Mouse (Mus musculus) liver, postnatal 0 days (tissue): ENCODE data around the gene Hspd1. TPM values are rescaled to one million over a fixed set of nuclear protein-coding genes. Genes with fewer than 3 reads are reported as not detected.
A peak's percentile ranks its signal among the peaks of the same experiment; 100 is the strongest.

Experiments
- ATAC-seq: fragments of 200-750 bp; cut with Nextera tagmentation; 2 replicates; pipeline ENCODE4 v1.8.0; 2017; ENCODE audit warnings: mild to moderate bottlenecking, moderate library complexity
- DNase-seq: peaks from one replicate; pipeline ENCODE4 v3.0.0-alpha.2; 2016
- H3K27ac ChIP-seq: fragments of 300-500 bp; sonication (generic); 2 replicates; pipeline ENCODE4 v1.5.1; 2014; ENCODE audit warnings: antibody characterized with exemption, moderate library complexity, mild to moderate bottlenecking, low read depth
- H3K27me3 ChIP-seq: fragments of 300-500 bp; sonication (generic); 2 replicates; pipeline ENCODE4 v1.6.1; 2014; ENCODE audit warnings: low read length, control low read depth, mixed read lengths; ENCODE audit not compliant: insufficient read depth
- H3K36me3 ChIP-seq: fragments of 300-500 bp; sonication (generic); replicated peaks from 2 replicates; pipeline ENCODE4 v1.6.1; 2014; ENCODE audit warnings: mild to moderate bottlenecking, control low read depth, low read length, moderate library complexity, mixed read lengths; ENCODE audit not compliant: insufficient read depth
- H3K4me1 ChIP-seq: fragments of 300-500 bp; sonication (generic); 2 replicates; pipeline ENCODE4 v1.6.1; 2014; ENCODE audit warnings: antibody characterized with exemption, mild to moderate bottlenecking, control low read depth; ENCODE audit not compliant: insufficient read depth
- H3K4me2 ChIP-seq: fragments of 300-500 bp; sonication (generic); 2 replicates; pipeline ENCODE4 v1.6.1; 2014; ENCODE audit warnings: low read depth, mild to moderate bottlenecking, low read length, moderate library complexity, mixed read lengths
- H3K4me3 ChIP-seq: fragments of 300-500 bp; sonication (generic); 2 replicates; pipeline ENCODE4 v1.5.1; 2014; ENCODE audit warnings: low read depth, low read length
- H3K9ac ChIP-seq: fragments of 300-500 bp; sonication (generic); replicated peaks from 2 replicates; pipeline ENCODE4 v1.6.1; 2014; ENCODE audit warnings: mild to moderate bottlenecking, moderate library complexity
- H3K9me3 ChIP-seq: fragments of 300-500 bp; sonication (generic); 2 replicates; pipeline ENCODE4 v1.6.1; 2016; ENCODE audit warnings: mild to moderate bottlenecking, control low read depth, low read length, mixed read lengths
- CTCF ChIP-seq: sonication (generic); IDR thresholded peaks from 2 replicates; pipeline ENCODE4 v1.5.1; 2016; ENCODE audit warnings: antibody characterized with exemption, low read depth
- EP300 ChIP-seq: IDR thresholded peaks from 2 replicates; pipeline ENCODE4 v1.6.1; 2016; ENCODE audit warnings: antibody characterized with exemption, low read depth, mild to moderate bottlenecking
- WGBS: fragments of 180-500 bp; shearing (Covaris S2); extraction: QIAGEN DNeasy Blood & Tissue Kit; methylation state at CpG from one replicate; pipeline ENCODE4 v1.1.7; 2014; ENCODE audit not compliant: insufficient replicate concordance; 5-methylcytosine and 5-hydroxymethylcytosine counted together
- polyA plus RNA-seq: library from polyadenylated mRNA; unstranded; fragments of >200 nt; fragmentation: Nextera tagmentation; extraction: Ambion mirVana; gene quantifications from 2 replicates; pipeline ENCODE4 v1.2.1, GENCODE M21; 2015

The Hspd1 gene
- polyA plus RNA-seq, 1 experiment from 2014 or later: 295 TPM

DNA sequence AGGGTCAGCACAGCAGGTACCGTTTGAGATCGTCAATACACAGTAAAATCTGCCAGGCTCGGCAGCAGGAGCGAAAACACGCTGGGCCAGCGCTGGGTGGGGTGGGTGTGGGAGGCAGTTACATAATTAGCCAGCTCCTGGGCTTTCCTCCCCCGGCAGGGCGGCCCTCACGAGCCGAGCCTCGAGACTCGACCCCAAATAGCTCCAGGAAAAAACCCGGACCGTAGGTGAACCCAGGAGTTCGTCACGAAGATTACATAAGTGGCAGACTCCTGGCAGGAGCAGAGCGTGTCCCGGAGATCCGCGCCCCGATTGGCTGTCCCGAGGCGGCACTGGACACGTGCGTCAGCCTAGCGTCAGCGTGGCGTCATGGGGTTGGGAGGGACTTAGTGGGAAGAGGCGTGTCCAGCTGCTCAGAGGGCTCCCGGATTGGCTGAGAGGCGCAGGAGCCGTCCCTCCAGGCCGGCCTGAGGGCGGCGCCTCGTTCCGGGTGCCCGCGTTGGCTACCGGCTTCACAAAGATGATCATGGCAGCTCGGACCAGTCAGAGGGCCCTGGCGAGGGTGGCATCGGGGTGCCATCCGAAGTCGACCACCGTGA, 35.6 kb downstream of the Hspd1 start, which contains the start of gene Coq10b:
Gene Coq10b, plus strand, starts transcription at position 416 of the 599 bp plus-strand sequence.
- no peaks in the 10 kb centered on the region for H3K9me3 ChIP-seq
- H3K4me1 ChIP-seq: peaks cover 19% of the 10 kb centered on the region
- peak within 1 kb of the TSS; percentile 97 for H3K27ac ChIP-seq
- DNase-seq (peak; percentile 99), ATAC-seq (peak; percentile 97)
- H3K4me2 ChIP-seq: peak within 1 kb of the TSS; percentile 84
- peak within 1 kb of the TSS; percentile 66 for H3K4me3 ChIP-seq
- peak within 1 kb of the TSS; percentile 75 for H3K9ac ChIP-seq
- no peaks in the 10 kb centered on the region for H3K27me3 ChIP-seq
- WGBS: under 1% methylated on average over 46 of the region's 46 CpGs
- TF ChIP-seq EP300 (peak; percentile 64; the same call in 1 of the 2 replicates), CTCF (peak; percentile 39)
- 0 out of 2 replicates have a peak, but pooled peaks cover 5% of the 10 kb centered on the region for H3K36me3 ChIP-seq

DNA sequence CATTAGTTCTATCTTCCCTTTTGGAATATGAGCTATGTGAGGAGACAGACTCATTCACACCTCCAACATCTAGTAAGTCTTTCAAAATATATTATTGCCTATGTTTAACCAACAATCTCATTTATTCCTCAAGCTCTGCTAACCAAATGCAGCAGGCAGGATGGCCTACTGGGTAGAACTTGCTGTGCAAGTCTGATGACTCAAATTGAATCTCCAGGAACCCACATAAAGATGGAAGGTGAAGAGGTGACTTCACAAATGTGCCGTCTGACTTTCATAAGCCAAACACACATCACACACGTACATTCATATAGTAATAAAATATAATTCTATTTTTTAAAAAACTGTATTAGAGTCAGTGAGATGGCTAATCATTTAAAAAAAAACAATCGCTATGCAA, 36.4 kb downstream of the Hspd1 start:
- Histone ChIP-seq H3K9me3 (no peaks in the 10 kb centered on the region), H3K9ac (no peak overlapping the region), H3K36me3 (0 out of 2 replicates have a peak, but pooled peaks cover 5% of the 10 kb centered on the region), H3K4me1 (peaks cover 19% of the 10 kb centered on the region), H3K4me3 (peak overlapping the region; percentile 66; the same call in 1 of the 2 replicates), H3K4me2 (peak overlapping the region; percentile 84), H3K27me3 (no peaks in the 10 kb centered on the region), H3K27ac (peak overlapping the region; percentile 97)
- DNase-seq (no peak), ATAC-seq (no peak)
- 80% methylated on average over 3 of the region's 3 CpGs for WGBS
- TF ChIP-seq EP300 (no peak), CTCF (no peak)

DNA sequence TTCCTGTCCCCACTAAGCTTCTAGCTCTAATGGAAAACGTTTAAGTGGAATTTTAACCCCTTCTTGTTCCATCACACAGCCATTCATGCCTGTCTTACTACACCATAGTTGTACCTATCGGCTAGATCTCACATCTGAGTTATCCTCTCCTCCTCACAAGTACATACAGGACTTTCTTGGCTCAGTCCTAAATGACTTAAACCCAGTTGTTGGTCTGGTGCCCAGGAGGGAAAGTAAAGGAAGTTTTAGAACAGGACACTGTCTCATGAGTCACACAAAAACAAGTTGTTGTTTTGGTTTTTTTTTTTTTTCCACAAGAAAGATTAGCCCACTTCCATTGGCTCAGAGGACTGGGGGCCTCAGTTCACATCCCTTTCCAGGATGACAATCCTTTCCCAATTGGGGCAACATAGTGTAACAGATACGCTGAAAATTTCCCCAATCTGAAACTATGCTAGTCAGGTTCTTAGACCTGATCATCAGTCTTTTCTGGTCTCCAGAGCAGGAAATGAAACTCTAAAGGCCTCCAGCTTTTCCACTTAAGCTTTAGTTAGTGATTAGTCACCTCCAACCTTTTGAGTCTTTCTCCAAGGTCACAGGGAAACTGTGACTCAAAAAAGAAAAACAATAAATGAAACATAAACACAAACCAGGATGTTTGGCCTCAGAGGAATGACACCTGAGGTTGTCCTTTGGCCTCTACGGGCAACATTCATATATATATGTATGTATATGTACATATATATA, 39.0 kb downstream of the Hspd1 start:
- WGBS: 66% methylated on average over 4 of the region's 4 CpGs
- no peak overlapping the region for H3K27ac ChIP-seq
- H3K4me3 ChIP-seq: no peak overlapping the region
- no peaks in the 10 kb centered on the region for H3K36me3 ChIP-seq
- no peak overlapping the region for H3K4me2 ChIP-seq
- DNase-seq (no peak), ATAC-seq (no peak)
- no peaks in the 10 kb centered on the region for H3K27me3 ChIP-seq
- H3K9ac ChIP-seq: no peak overlapping the region
- H3K4me1 ChIP-seq: peaks cover 14% of the 10 kb centered on the region
- no peak for TF ChIP-seq CTCF
- TF ChIP-seq EP300: no peak
- H3K9me3 ChIP-seq: no peaks in the 10 kb centered on the region

DNA sequence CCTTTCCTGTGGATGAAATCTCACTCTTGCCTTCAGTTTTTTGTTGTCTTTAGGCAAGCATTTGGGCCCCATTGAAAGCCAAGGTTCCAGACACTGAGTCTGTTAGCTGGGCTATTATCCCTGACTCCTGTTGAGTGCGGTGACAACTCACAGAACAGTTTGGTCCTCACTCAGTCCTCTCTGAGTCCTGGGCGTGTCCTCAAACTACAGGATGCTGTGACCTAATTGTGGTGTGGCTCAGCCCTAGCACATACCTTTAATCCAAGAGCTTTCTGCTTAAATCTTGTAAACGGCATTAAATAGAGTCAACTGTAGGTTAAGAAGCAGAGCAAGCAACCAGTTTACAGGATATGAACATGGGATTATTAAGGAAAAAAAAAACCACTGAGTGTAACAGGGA, 44.9 kb downstream of the Hspd1 start:
- H3K9ac ChIP-seq: no peak overlapping the region
- no peak overlapping the region for H3K27ac ChIP-seq
- TF ChIP-seq EP300: no peak
- no peak for TF ChIP-seq CTCF
- H3K9me3 ChIP-seq: peaks cover 8% of the 10 kb centered on the region
- H3K36me3 ChIP-seq: no peaks in the 10 kb centered on the region
- no peak overlapping the region for H3K4me2 ChIP-seq
- WGBS: 70% methylated on average over 3 of the region's 3 CpGs
- no peaks in the 10 kb centered on the region for H3K27me3 ChIP-seq
- no peak overlapping the region for H3K4me3 ChIP-seq
- no peaks in the 10 kb centered on the region for H3K4me1 ChIP-seq
- DNase-seq: no peak
- ATAC-seq: no peak

DNA sequence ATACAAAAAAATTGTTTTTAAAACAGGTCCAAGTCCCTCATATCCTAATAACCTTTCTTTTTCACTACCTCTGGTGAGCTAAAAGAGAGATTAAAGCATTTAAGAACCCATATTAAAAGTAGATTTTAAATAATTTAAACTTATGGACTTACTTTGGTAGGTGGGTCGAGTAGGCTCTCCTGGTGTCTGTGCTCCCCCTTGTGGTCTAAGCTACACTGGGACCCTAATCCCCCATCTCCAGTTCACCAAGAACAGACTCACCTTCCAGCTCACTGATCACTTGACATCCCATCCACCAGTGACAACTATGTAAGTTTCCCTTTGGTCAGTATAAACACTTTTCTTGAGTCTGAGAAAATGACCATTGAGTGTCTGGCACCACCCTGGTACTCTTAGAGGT, 45.8 kb downstream of the Hspd1 start:
- ATAC-seq: no peak
- no peak overlapping the region for H3K27ac ChIP-seq
- no peak overlapping the region for H3K4me2 ChIP-seq
- WGBS: 60% methylated on average over 1 of the region's 1 CpGs
- peaks cover 8% of the 10 kb centered on the region for H3K9me3 ChIP-seq
- H3K27me3 ChIP-seq: no peaks in the 10 kb centered on the region
- no peak for DNase-seq
- H3K4me3 ChIP-seq: no peak overlapping the region
- no peaks in the 10 kb centered on the region for H3K36me3 ChIP-seq
- H3K4me1 ChIP-seq: no peaks in the 10 kb centered on the region
- H3K9ac ChIP-seq: no peak overlapping the region
- TF ChIP-seq CTCF (peak; percentile 29; the same call in 1 of the 2 replicates), EP300 (no peak)

DNA sequence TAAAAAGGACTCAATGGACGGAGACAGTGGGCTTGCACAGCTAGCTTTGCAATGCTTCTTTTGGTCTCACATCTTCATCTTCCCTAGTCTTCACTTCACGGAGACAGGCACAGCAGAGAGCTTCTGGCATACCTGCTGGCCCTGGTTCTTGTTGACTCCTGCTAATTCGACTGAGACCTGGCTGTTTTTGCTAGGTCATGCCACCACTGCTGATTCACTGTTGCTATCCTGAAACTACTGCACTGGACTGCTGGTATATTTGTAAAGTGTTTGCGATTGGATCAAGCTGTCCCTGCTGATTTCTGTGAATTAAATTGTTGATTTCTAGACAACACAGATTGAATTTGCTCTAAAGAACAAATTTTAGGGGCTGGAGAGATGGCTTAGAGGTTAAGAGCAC, 46.4 kb downstream of the Hspd1 start:
- 82% methylated on average over 4 of the region's 4 CpGs for WGBS
- H3K4me2 ChIP-seq: no peak overlapping the region
- H3K4me3 ChIP-seq: no peak overlapping the region
- H3K4me1 ChIP-seq: no peaks in the 10 kb centered on the region
- 0 out of 2 replicates have a peak, but pooled peaks have one; percentile 25 for ATAC-seq
- H3K36me3 ChIP-seq: no peaks in the 10 kb centered on the region
- H3K27ac ChIP-seq: no peak overlapping the region
- no peak overlapping the region for H3K9ac ChIP-seq
- H3K27me3 ChIP-seq: no peaks in the 10 kb centered on the region
- peaks cover 8% of the 10 kb centered on the region for H3K9me3 ChIP-seq
- DNase-seq: no peak
- TF ChIP-seq CTCF: no peak
- no peak for TF ChIP-seq EP300
